Mouse (Mus musculus): ENCODE measurements around the gene Fam98c.
"Not testable (repeated sequence)": the region's sequence is repeated elsewhere in the genome, so short reads cannot be mapped to it uniquely, and the experiment has no call there.

Gene Fam98c

GRCm38 (mm10) chr7:29155838-29156782 lies at the start of gene Fam98c:
Gene Fam98c (minus strand): TSS chr7:29156234.
- DNase-seq (ENCODE audit: low read depth, low spot score), result peak; percentile 77

GRCm38 (mm10) chr7:29202577-29202976 lies 46.5 kb upstream of the Fam98c start:
- no peak for DNase-seq (ENCODE audit: low read depth, low spot score)

DNA sequence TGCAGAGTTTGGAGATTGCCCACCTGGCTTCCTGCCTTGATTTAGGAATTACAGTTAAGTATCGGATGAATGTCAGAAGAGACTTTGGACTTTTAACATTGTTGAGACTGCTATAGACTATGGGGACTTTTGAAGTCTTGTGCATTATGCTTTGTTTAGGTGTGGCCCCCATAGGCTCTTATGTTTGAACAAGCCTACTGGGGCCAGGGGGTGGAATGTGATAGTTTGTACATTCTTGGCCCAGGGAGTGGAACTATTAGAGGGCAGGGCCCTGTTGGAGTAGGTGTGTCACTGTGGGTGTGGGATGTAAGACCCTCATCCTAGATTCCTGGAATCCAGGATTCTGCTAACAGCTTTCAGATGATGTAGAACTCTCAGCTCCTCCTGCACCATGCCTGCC lies 38.2 kb upstream of the Fam98c start:
- DNase-seq (ENCODE audit: low read depth, low spot score), result not testable (repeated sequence)

GRCm38 (mm10) chr7:29181323-29181722 lies 25.3 kb upstream of the Fam98c start:
- not testable (repeated sequence) for DNase-seq (ENCODE audit: low read depth, low spot score)

DNA sequence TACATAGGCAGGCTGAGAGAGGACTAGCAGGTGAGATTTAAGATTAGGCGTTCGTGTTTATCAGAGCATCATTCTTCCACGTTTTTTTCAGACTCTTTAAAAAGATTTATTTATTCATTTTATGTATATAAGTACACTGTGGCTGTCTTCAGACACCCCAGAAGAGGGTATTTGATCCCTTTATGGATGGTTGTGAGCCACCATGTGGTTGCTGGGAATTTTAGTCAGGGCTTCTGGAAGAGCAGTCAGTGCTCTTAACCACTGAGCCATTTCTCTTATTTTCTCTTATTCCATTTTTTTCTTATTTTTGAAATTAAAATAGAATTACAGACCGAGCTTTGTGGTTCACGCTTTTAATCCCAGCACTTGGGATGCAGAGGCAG lies 24.8 kb upstream of the Fam98c start:
- no peak for DNase-seq (ENCODE audit: low read depth, low spot score)

DNA sequence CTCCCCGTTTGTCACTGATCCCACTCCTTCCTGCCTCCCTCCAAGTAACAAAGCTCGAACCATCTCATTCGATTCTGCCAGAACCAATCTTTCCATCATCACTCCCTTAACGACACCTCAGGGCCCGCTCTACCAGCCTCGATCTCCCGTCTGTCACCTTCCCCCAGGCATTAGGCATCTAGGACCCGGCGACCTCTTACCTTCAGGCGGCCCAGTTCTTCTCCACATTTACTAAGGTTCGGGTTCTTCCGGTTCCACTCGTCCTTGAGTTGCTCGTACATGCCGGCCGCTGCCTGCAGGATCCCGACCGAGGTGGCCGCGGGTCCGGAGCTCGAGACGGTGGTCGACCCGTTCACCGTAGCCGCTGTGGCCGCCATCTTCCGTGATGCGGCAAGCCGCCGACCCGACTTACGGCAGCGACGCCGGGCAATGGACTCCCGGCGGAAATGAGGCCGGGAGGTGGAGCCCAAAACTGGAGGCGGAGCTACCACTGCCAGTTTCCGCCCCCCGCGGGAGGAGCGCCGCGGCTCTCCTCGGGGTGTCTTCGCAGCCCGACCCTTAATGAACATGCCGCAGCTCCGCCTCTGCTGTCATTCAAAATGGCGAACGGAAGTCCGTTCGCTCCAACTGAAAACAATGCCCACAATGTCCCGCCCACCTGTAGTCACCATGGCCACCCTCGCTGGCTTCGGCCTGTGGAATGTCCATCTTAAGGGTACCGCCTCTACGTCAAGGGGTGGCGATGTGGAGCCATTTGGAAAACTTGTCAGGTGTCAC lies 24.2 kb upstream of the Fam98c start, which contains the start of gene Psmd8:
TSS of gene Psmd8 (minus strand) at position 625 of the 777 bp plus-strand sequence.
- DNase-seq (ENCODE audit: low read depth, low spot score), result peak; percentile 98

DNA sequence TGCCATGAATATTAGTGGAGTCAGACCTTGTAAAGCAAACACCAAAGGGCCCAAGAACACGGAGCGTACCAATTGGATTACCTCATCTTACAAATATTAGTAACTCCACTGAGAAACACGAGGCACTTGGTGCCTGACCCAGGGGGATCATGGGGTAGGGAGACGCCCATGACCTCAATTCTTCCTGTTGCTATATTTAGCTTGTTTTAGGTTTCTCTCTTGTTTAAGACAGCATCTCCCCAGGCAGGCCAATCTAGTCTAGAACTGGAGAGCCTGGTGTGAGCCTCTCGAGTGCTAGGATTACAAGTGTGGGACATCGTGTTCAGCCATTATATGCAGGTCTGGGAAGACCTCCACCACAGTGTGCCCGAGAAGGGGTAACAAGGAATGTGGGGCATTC lies 23.3 kb upstream of the Fam98c start:
- DNase-seq (ENCODE audit: low read depth, low spot score), result peak; percentile 77

DNA sequence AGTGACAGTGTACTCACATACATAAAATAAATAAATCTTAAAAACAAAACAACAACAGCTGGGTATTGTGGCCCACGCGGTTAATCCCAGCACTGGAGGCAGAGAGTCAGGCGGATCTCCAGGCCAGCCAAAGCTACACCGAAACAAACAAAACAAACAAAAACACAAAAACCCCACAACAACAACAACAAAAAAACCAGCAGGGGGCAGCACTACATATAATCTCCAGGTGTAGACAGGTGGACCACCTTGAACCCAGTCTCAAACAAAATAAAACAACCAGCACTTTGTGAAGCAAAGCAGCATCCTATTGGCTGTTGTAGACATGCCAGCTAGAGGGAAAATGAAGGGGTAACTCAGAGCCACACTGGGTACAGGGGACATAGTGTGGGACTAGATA lies 22.1 kb upstream of the Fam98c start:
- DNase-seq (ENCODE audit: low read depth, low spot score), result no peak

GRCm38 (mm10) chr7:29172390-29173016 lies 16.5 kb upstream of the Fam98c start:
- no peak for DNase-seq (ENCODE audit: low read depth, low spot score)

DNA sequence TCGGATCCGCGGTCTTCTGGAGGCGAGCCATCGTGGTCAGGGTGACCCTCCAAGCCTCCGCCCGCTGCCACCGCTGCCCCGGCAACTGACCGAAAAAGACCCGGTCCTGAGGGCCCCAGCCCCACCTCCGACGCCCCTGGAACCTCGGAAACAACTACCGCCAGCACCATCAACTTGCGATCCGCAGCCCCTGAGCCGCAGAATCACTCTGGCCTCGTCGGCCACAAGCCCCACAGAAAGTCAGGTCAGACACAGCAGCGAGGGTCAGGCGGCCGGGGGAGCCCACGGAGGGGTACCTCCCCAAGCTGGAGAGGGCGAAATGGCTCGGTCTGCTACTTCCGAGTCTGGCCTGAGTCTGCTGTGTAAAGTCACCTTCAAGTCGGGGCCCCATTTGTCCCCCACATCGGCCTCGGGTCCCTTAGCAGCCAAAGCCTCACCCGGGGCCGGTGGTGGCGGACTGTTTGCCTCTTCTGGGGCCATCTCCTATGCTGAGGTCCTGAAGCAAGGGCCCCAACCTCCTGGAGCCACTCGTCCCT lies 15.6 kb upstream of the Fam98c start:
- no peak for DNase-seq (ENCODE audit: low read depth, low spot score)

DNA sequence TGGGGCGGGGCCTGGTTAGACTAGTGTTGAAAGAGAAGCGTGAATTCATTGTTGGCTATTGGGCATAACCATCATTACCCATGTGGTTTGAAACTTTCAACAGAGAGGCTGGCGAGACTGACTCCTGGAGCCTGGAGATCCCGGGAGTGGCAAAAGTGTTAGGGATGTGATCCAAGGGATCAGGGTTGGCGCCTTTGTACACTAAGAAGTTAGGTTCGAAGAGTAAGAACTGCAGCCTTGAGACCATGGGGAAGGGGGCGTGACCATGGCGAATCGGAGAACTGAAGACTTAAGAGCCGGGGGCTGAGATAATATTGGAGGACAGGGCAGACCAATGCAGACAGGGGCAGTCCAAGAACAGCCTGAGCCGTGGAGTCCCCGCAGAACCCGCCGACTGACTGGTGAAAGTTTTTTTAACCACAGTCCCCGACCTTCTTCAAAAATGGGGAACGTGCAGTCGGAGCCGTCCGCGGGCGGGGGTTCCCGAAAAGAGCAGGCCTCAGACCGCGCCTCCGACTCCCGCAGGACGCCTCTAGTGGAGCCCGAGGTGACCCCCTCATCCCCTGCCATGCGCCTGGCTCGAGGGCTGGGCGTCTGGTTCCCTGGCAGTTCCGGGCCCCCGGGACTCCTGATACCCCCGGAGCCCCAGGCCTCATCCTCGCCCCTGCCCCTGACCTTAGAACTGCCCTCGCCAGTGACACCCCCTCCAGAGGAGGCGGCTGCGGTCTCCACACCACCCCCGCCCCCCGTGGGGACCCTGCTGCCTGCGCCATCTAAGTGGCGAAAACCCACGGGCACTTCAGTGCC lies 14.9 kb upstream of the Fam98c start:
- no peak for DNase-seq (ENCODE audit: low read depth, low spot score)

DNA sequence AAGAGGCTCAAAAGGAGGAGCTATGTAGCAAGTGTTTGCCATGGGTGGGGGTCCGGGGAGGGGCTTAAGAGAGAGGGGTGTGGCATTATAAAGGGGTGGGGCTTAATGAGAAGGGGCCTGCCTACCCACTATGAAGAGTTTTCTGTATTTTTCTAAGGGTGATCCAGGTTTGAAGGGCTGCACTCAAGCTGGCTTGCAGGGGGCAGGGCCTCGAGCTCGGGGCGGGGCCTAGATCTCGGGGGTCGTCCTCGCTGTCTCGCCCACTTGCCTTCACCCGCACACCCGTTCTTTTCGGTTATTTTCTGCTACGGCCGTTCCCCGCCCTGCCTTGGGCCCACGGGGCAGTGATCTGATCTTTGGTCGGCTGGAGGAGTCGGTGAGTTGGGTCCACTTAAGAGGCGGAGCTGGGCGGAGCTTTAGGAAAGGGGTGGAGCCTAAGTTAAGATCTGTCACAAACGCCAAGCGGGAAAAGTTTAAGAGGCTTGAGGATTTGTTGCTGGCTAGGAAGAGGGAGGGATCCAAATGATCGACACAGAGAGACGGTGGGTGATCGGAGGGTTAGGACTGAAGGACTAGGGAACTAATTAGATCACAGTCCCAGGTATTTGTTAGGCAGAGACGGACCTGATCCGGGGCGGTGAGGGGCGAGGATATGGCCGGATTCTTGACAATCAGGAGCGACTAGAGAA lies 14.2 kb upstream of the Fam98c start, which contains the start of the genes Ggn and Spred3:
TSS of gene Ggn (plus strand) at position 145 of the 689 bp plus-strand sequence.
TSS of gene Spred3 (minus strand) at position 346 of the 689 bp plus-strand sequence.
- DNase-seq (ENCODE audit: low read depth, low spot score), result peak; percentile 71

DNA sequence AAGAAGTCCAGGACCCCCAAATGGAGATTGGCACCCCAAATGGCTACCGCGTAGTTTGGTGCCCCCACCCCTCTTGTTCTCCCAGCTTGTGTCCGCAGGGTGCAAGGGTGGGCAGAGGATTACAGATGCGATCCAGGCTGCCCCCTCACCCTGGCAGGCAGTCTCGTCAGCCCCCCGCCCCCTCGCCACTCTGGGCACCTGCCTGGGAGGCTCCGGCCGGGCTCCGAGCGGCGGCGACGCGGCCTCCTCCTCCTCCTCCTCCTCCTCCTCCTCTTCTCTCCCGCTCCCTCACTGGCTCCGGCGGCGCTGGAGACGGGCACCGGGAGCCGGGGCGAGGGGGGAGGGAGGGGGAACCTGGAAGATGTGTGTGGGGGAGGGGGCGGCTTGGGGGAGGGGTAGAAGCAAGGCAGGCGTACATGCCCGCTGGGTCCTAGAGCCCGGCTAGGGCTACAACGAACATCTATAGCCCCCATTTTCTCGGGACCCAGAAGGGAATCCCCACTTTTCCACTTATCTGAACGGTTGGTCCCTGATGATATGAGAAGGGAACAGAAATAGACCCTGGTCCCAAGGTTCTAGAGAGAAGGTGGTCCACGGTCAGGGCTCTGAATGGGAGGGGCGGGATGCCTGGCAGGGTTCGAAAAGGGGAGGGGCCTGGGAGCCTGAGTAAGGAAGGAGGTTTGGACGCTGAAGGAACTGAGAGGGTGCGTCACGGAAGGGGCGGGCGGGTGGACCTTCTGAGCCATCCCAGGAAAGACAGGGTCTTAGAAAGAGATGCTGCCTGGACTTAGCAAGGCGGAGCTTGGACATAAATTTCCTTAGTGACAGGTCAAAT lies 13.4 kb upstream of the Fam98c start:
- peak; percentile 74 for DNase-seq (ENCODE audit: low read depth, low spot score)

DNA sequence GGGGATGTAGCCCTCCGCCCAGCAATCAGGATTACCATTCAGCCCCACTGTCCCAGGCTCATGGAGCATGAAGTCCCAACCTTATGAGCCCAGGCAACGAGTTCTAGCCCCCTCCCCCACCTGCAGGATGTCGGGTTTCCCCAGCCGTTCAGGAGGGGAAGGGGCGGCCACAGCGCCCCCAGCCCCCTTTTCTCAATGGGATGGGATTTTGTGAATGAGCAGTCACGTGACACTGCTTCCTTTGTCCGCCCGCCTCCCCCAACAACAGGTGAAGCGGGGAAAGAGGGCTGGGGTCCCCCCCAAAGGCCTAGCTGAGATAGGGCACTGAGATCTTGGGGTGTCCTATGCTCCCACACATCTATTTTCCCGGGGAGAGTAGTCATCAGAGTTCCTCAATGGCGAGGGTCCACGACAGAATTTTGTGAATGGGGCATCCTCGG lies 12.8 kb upstream of the Fam98c start:
- DNase-seq (ENCODE audit: low read depth, low spot score), result no peak

DNA sequence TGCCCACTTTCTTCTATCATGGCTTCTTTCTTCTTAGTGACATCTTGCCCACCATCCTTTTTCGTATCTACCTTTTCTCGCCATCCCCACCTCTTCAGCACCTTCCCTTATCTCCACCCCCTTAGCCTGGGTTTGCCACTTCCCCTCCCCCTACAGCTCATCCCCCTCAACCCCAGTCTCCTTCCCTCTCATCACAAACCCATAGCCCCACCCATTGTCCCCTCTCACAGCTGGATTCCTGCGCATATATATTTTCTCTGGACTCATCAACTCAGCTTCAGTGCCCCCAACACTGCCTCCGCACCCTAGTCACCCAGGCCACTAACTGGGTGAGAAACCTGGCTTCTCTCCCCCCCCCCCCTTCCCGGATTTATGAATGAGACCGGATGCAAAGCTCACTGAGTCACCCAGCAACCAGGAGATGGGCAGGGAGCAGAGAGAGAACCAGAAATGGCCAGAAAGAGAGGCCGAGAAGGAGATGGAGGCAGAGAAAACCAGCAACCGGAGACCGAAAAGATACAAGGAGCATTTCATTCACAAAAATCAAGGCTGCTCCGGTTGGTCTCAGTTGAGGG lies 12.2 kb upstream of the Fam98c start:
- no peak for DNase-seq (ENCODE audit: low read depth, low spot score)

DNA sequence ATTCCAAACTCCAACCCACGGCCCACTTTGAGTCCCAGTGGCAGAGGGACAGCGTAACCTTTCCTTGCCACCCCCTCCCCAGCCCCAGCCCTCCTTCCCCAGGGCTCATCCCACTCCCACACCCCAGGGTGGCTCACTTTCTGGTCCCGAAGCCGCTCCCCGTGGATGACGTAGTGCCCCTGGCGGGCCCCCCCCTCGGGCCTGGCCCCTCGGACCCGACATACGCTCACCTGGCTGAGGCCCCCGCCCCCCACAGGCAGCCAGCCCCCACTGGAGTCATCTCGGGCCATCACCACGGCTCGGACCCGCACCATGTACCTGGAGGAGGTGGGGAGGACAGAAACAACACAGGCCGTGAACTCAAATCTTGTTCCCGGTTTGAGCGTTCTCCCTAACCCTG lies 11.6 kb upstream of the Fam98c start:
- DNase-seq (ENCODE audit: low read depth, low spot score), result no peak

- no peak for DNase-seq (ENCODE audit: low read depth, low spot score)
These were observed 6.9 kb upstream of the Fam98c start for GRCm38 (mm10) chr7:29162750-29163525.

DNA sequence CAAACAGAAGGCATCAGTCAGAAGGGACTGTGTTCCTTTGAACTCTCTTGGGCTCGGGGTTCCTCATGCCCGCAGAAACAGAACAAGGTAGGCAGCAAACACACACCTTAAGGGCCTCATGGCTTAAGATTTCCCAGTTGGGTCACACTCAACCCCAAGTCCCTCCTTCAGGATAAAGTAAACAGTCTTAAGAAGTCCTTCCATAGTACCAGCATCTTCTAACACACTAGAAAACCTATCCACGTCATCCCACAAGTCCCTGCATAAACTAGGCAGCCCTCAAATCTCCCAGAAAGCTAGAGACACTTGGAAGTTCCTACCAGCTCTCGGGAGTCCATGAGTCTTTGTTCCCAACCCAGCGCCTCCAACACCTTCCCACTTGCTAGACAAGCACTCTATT lies 6.3 kb upstream of the Fam98c start:
- DNase-seq (ENCODE audit: low read depth, low spot score), result no peak
